Mouse (Mus musculus): ENCODE measurements at regions not wholly inside any gene's neighbourhood (a gene's known extent, or its start where the extent isn't known, plus 50 kb on each side); places are given as distances from the start of the nearest gene placed in this dataset.

GRCm38 (mm10) chr8:126717652-126718155, 123.9 kb upstream of the Irf2bp2 start:
- no peak for DNase-seq (ENCODE audit: low read depth, low spot score)

DNA sequence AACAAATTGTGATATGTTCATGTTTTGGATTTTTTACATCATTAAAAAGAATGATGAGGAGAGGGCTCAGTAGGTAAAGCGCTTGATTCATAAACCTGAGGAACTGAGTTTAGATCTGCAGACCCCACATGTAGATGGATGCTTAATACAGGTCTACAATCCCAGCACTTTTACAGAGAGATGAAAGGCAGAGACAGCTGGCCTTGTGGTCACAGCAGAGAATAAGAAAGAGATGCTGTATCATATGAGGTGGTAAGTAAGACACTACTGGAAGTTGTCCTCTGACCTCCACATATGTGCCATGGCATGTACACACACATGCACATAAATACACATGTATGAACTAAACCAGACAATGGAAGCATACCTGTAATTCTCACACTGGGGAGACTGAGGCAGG, 121.9 kb upstream of the Irf2bp2 start:
- DNase-seq (ENCODE audit: low read depth, low spot score), result no peak

- no peak for DNase-seq (ENCODE audit: low read depth, low spot score)
Observed at GRCm38 (mm10) chr8:126713602-126714145, 119.9 kb upstream of the Irf2bp2 start.

DNA sequence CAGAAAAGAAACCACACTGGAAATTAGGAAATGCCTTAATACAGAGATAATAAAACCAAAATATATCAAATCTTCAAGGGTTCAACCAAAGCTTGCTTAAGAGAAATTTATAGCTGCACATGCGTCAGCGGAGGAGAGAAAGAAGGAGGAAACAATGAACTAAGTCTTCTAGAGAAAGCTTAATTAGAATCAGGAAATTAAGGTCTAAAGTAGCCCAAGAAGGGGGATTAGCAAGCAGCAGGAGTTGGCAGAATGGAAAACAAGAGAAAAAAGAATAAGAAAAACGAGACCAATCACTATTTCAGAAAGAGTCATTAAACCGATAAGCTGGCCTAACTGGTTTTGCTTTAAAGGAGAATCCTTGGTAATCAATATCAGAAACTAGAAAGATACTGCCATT, 119.4 kb upstream of the Irf2bp2 start:
- DNase-seq (ENCODE audit: low read depth, low spot score), result no peak

DNA sequence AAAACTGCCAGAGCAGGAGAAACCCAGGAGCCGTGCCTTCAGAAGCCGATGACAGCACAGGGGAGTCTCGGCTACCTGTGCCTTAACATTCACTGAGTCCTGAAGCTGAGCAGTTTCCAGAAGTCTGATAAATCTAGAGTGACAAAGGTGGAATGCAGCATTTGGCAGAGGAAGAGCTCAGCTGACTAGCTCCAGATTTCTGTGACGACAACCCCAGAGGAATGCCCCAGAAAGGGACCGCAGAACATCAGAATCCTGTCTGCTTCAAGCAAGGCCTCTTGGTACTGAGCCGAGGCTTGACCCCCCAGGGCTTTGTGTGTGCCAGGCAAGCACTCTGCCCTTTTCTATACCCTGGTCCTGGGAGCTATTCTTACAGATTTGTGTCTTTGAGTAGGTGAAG, 119.0 kb upstream of the Irf2bp2 start:
- no peak for DNase-seq (ENCODE audit: low read depth, low spot score)

- no peak for DNase-seq (ENCODE audit: low read depth, low spot score)
Observed at GRCm38 (mm10) chr8:126708956-126709355, 115.2 kb upstream of the Irf2bp2 start.

GRCm38 (mm10) chr8:126707300-126707902, 113.6 kb upstream of the Irf2bp2 start:
- no peak for DNase-seq (ENCODE audit: low read depth, low spot score)

GRCm38 (mm10) chr8:126706247-126706646, 112.5 kb upstream of the Irf2bp2 start:
- no peak for DNase-seq (ENCODE audit: low read depth, low spot score)

- DNase-seq (ENCODE audit: low read depth, low spot score), result no peak
Observed at GRCm38 (mm10) chr8:126705391-126705790, 111.6 kb upstream of the Irf2bp2 start.

- DNase-seq (ENCODE audit: low read depth, low spot score), result no peak
Observed at GRCm38 (mm10) chr8:126704706-126705105, 110.9 kb upstream of the Irf2bp2 start.

- no peak for DNase-seq (ENCODE audit: low read depth, low spot score)
Observed at GRCm38 (mm10) chr8:126703546-126703945, 109.8 kb upstream of the Irf2bp2 start.

DNA sequence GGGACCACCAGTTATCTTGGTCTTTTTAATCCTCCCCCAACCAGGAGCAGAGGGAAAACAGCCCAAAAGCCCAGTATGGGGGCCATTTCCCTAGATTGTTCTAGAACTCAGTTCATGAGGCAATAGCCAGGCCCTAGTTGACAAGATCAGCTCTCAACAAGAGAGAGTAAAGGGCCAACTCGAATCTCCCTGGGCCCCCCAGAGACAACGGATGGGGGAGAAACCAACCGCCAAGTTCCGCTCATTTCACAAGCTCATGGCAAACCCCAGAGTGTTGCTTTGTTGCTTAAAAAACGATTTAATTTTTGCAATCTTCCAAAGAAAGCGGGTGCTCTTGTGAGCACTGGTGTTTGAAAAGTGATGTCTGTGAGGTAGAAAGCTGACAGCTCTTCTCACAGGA, 108.5 kb upstream of the Irf2bp2 start:
- no peak for DNase-seq (ENCODE audit: low read depth, low spot score)

DNA sequence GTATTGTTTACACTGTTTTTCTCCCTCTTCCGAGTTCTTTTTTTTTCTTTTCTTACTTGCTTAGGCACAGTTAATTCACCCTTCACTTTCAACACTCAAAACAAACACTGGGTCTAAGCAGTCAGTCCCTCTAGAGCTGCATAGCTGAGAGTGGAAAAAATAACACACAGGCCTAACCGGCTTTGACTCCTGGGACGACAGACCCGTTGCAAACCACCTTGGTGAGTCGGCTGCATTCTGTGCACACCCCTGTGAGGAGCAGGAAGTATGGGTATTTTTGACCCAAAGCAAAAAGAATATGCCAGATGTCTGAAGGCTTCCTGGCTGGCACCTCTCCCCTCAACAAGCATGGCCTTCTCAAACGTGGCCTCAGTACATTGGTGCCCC, 105.6 kb upstream of the Irf2bp2 start:
- no peak for DNase-seq (ENCODE audit: low read depth, low spot score)

GRCm38 (mm10) chr8:126698601-126699388, 105.0 kb upstream of the Irf2bp2 start:
- no peak for DNase-seq (ENCODE audit: low read depth, low spot score)

GRCm38 (mm10) chr8:126696346-126697010, 102.7 kb upstream of the Irf2bp2 start:
- no peak for DNase-seq (ENCODE audit: low read depth, low spot score)

GRCm38 (mm10) chr8:126694370-126694769, 100.6 kb upstream of the Irf2bp2 start:
- no peak for DNase-seq (ENCODE audit: low read depth, low spot score)

DNA sequence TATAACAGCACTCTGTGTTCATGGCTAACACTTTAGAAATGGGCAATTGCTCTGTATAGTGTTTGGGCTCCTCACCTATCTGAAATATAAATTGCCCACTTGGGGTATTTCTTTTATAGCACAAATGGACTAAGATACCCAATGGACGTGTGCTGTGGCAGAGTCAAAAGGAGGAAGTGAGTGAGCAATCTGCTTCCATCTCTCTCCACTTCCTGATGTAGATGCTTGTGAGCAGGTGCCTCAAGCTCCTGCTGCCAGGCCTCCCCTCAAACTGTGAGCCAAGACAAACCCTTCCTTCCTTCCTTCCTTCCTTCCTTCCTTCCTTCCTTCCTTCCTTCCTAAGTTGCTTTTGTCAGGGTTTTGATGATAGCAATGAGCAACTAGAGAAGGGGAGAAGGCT, 99.9 kb upstream of the Irf2bp2 start:
- no peak for DNase-seq (ENCODE audit: low read depth, low spot score)

GRCm38 (mm10) chr8:126692711-126693110, 98.9 kb upstream of the Irf2bp2 start:
- DNase-seq (ENCODE audit: low read depth, low spot score), result no peak

- DNase-seq (ENCODE audit: low read depth, low spot score), result no peak
Observed at GRCm38 (mm10) chr8:126692263-126692662, 98.5 kb upstream of the Irf2bp2 start.

DNA sequence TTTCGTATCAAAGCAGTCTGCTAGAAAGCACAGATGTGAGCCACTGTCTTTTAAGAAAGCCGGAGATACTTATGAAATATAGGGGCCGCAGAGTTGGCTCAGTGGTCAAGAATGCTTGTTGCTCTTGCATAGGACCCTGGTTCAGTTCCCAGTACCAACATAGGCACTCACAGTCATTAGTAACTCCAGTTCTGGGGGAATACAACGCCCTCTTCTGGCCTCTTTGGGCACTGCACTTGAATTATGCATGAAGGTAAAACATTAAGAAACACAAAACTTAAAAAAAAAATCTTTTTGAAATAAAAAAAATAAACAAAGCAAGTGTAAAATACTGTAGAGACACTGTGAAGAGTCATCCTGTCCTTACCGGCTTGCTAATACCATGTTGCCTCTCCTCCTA, 94.7 kb upstream of the Irf2bp2 start:
- no peak for DNase-seq (ENCODE audit: low read depth, low spot score)

DNA sequence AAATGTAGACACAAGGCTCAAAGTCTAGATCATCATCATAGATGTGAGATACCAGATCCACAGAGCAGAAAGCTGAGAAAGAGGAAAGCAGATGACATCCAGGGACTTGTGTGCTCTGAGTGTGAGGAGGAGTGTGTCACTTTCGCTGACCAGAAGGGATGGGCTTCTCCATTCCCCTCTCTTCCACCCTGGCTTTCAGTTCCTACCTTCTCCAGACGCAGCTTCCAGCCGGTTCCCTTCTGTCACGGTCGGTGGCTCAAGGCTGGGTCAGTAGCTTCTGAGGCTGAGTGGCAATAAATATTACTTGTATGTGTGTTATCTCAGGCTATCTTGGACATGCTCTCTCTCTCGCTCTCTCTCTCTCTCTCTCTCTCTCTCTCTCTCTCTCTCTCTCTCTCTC, 94.2 kb upstream of the Irf2bp2 start:
- no peak for DNase-seq (ENCODE audit: low read depth, low spot score)

DNA sequence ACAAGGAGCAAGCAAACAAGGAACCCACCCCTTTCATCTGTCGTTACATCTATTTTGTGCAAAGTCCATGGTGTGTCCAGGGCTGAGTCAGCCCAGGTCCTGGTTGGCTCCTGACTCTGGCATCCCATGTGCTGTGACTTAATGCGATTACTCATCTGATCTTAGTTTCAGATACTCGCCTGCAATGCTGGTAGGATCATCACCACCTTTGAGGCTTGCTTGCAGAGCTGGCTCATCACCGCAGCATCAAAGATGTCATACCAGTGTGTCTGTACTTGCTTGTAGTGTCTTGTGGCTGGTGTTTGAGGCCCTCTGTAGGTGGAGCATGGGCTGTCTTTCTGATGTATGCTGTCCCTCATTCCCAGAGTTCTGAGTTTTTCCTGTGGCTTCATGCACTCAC, 93.0 kb upstream of the Irf2bp2 start:
- DNase-seq (ENCODE audit: low read depth, low spot score), result no peak

Measured in ES-CJ7 (cell line).